20 mouse cellular contexts compared by ENCODE assay signal in genomic region chr17:30912536-30912935, GRCm38 (mm10). TPM values are rescaled to one million over a fixed set of nuclear protein-coding genes. Genes with fewer than 3 reads are reported as not detected.
A peak's percentile ranks its signal among the peaks of the same experiment; 100 is the strongest.
DNase-seq lines count a peak whose midpoint lies in the region; ATAC-seq and TF ChIP-seq lines count a peak whose summit lies in the region.
"Had no signal": no experiment of that assay in that cellular context is flagged by ENCODE, and none has a peak within 500 bp of the region (broad histone marks: within the 10 kb centered on the region; RNA-seq: fewer than 3 reads in every experiment).

No protein-coding gene starts in this region.

- H3K9me3 ChIP-seq in intestine, embryonic 15.5 days: no peaks in the 10 kb centered on the region
- H3K9me3 ChIP-seq in intestine, postnatal 0 days (ENCODE audit: control insufficient read depth): no peaks in the 10 kb centered on the region
- H3K9me3 ChIP-seq: embryonic facial prominence, embryonic 10.5 days; embryonic facial prominence, embryonic 12.5 days; forebrain, embryonic 13.5 days; forebrain, embryonic 15.5 days had no signal

- 45% methylated on average over 5 of the region's 5 CpGs for whole genome bisulfite sequencing in intestine, embryonic 15.5 days
- 42% methylated on average over 5 of the region's 5 CpGs for WGBS in intestine, postnatal 0 days

- H3K4me2 ChIP-seq in intestine, embryonic 15.5 days (replicated peaks): no peak overlapping the region
- H3K4me2 ChIP-seq in intestine, postnatal 0 days (replicated peaks; ENCODE audit: low read depth): no peak overlapping the region
- H3K4me2 ChIP-seq: embryonic facial prominence, embryonic 12.5 days; forebrain, embryonic 13.5 days; forebrain, embryonic 15.5 days had no signal

- H3K4me1 ChIP-seq in intestine, embryonic 15.5 days (replicated peaks): peaks cover 9% of the 10 kb centered on the region
- peaks cover 4% of the 10 kb centered on the region; the same call in 1 of the 2 replicates for H3K4me1 ChIP-seq in intestine, postnatal 0 days (replicated peaks; ENCODE audit: control insufficient read depth, insufficient read depth, low read length)
- H3K4me1 ChIP-seq: embryonic facial prominence, embryonic 12.5 days had no signal

- DNase-seq in cerebellum, adult 9-11 months: peak; percentile 5
- DNase-seq in cerebellum, adult 8-10 months: no peak
- peak; percentile 52 to 64 for DNase-seq in cerebellum, postnatal 14 days
- DNase-seq in cerebellum, adult 9-10 months: no peak
- DNase-seq: adrenal gland, adult 8-10 months; adrenal gland, postnatal 14 days; adrenal gland, postnatal 36 days; B cell, adult 2 months; cerebellum, adult 11 months; forebrain, postnatal 0 days had no signal

- ATAC-seq in intestine, embryonic 15.5 days: 0 out of 2 replicates have a peak, but pooled peaks have one; percentile 43
- ATAC-seq in intestine, postnatal 0 days: no peak
- ATAC-seq: activated CD4-positive, CD25-positive, alpha-beta regulatory T cell, adult 4 months; CD4-positive, CD25-positive, alpha-beta regulatory T cell, adult 4 months; forebrain, embryonic 13.5 days; forebrain, embryonic 15.5 days; Patski had no signal

- no peak overlapping the region for H3K4me3 ChIP-seq in intestine, embryonic 15.5 days (replicated peaks)
- no peak overlapping the region for H3K4me3 ChIP-seq in intestine, postnatal 0 days (ENCODE audit: low read depth, low read length)
- H3K4me3 ChIP-seq: embryonic facial prominence, embryonic 10.5 days; embryonic facial prominence, embryonic 12.5 days; forebrain, embryonic 13.5 days; forebrain, embryonic 15.5 days had no signal

- H3K36me3 ChIP-seq in intestine, embryonic 15.5 days: no peaks in the 10 kb centered on the region
- H3K36me3 ChIP-seq in intestine, postnatal 0 days (ENCODE audit: control insufficient read depth, insufficient read depth): no peaks in the 10 kb centered on the region
- H3K36me3 ChIP-seq: embryonic facial prominence, embryonic 10.5 days; embryonic facial prominence, embryonic 12.5 days; forebrain, embryonic 15.5 days; G1E had no signal

- peaks cover 5% of the 10 kb centered on the region; the same call in 1 of the 2 replicates for H3K27me3 ChIP-seq in intestine, embryonic 15.5 days (replicated peaks)
- H3K27me3 ChIP-seq in intestine, postnatal 0 days (replicated peaks; ENCODE audit: control insufficient read depth, insufficient read depth, low read length): peaks cover 12% of the 10 kb centered on the region; the same call in 1 of the 2 replicates
- H3K27me3 ChIP-seq: embryonic facial prominence, embryonic 12.5 days; forebrain, embryonic 13.5 days; forebrain, embryonic 15.5 days had no signal

- TF ChIP-seq CTCF in intestine, postnatal 0 days (IDR thresholded peaks at IDR 0.05; ENCODE audit: low read depth): no peak

- H3K9ac ChIP-seq in intestine, embryonic 15.5 days: no peak overlapping the region
- H3K9ac ChIP-seq in intestine, postnatal 0 days (ENCODE audit: low read depth, low read length): no peak overlapping the region
- H3K9ac ChIP-seq: embryonic facial prominence, embryonic 12.5 days; forebrain, embryonic 13.5 days; forebrain, embryonic 15.5 days; forebrain, postnatal 0 days had no signal

- no peak overlapping the region for H3K27ac ChIP-seq in intestine, embryonic 15.5 days
- H3K27ac ChIP-seq in intestine, postnatal 0 days (ENCODE audit: low read depth, low read length): no peak overlapping the region
- H3K27ac ChIP-seq: embryonic facial prominence, embryonic 10.5 days; embryonic facial prominence, embryonic 12.5 days; forebrain, embryonic 13.5 days; forebrain, embryonic 15.5 days had no signal

RNA-seq across cellular contexts. Expression of gene Glp1r, which starts 10.9 kb away (rescaled TPM):
- polyA plus RNA-seq in intestine, embryonic 15.5 days (2015; fragmentation: Nextera tagmentation; extraction: Ambion mirVana): 0.32 and 0.44 TPM in 2 replicates
- polyA plus RNA-seq in intestine, postnatal 0 days (2015; fragmentation: Nextera tagmentation; extraction: Ambion mirVana): 0.63 and 0.88 TPM in 2 replicates
- polyA plus RNA-seq: embryonic facial prominence, embryonic 12.5 days; G1E; Patski had no signal

RNA-seq across cellular contexts. Expression of gene Umodl1, which starts 41.9 kb away (rescaled TPM):
- polyA plus RNA-seq in intestine, embryonic 15.5 days (2015; fragmentation: Nextera tagmentation; extraction: Ambion mirVana): 0.06 TPM in 1 of 2 replicates, not detected in the other
- polyA plus RNA-seq in intestine, postnatal 0 days (2015; fragmentation: Nextera tagmentation; extraction: Ambion mirVana): 0.04 TPM in 1 of 2 replicates, not detected in the other
- polyA plus RNA-seq: activated CD4-positive, CD25-positive, alpha-beta regulatory T cell, adult 4 months; CD4-positive, CD25-positive, alpha-beta regulatory T cell, adult 4 months; forebrain, embryonic 13.5 days; forebrain, embryonic 15.5 days; G1E; Patski had no signal

Comparison
In these comparisons a context has a peak if more than half of its experiments do, and no peak if none do; other contexts are left out.
1. DNase-seq: peak in cerebellum, adult 9-11 months (single experiment) and cerebellum, postnatal 14 days (2 of 2); none in cerebellum, adult 8-10 months (single experiment) and cerebellum, adult 9-10 months (single experiment).